Mouse (Mus musculus): ENCODE data around the gene Atg2a. TPM values are rescaled to one million over a fixed set of nuclear protein-coding genes. Genes with fewer than 3 reads are reported as not detected.

Gene Atg2a
- polyA plus RNA-seq, 1 experiment = 47.4 TPM

- Histone ChIP-seq H3K4me3 (ENCODE audit: extremely low read depth, insufficient read depth, insufficient read length) (no peak overlapping the region), H3K27ac (ENCODE audit: insufficient read depth, low read length) (no peak overlapping the region), H3K36me3 (ENCODE audit: control insufficient read depth, insufficient read depth, low read length) (peaks cover 34% of the 10 kb centered on the region), H3K27me3 (ENCODE audit: control insufficient read depth, insufficient read depth, low read length) (no peaks in the 10 kb centered on the region), H3K4me1 (ENCODE audit: control insufficient read depth, insufficient read depth, insufficient read length) (no peaks in the 10 kb centered on the region)
- WGBS = 98% methylated on average over 14 of the region's 14 CpGs
- no peak for TF ChIP-seq CTCF (IDR thresholded peaks at IDR 0.05; ENCODE audit: extremely low read depth, insufficient read depth, insufficient read length, insufficient replicate concordance)
- TF ChIP-seq POLR2A (IDR thresholded peaks at IDR 0.05; ENCODE audit: low read depth, low read length) = no peak
- DNase-seq (ENCODE audit: low read depth in 1 of 2, low spot score in 2 of 2) = no peak
These were observed 19.9 kb downstream of the Atg2a start for GRCm38 (mm10) chr19:6261379-6261778.

DNA sequence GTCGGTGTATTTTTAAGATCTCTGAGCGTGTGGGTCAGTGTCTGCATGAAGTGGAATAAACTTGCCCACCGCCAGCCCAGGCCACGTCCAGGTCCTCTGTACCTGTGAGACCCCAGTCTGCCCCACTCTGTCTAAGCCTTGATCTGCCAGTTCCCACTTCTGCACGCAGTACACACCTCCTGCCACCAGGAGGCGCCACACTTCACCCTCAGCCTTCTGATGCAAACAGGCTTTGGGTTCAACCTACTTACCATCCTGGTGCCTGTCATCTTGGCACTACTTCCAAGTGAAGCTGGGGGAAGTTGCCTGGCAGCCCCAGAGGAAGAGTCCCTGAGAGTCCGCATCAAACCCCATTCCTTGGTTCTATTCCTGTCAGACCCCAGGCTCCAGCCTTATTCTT, 20.8 kb downstream of the Atg2a start:
- peak; percentile 56 to 66 for DNase-seq (ENCODE audit: low read depth in 1 of 2, low spot score in 2 of 2)
- Histone ChIP-seq H3K4me3 (ENCODE audit: extremely low read depth, insufficient read depth, insufficient read length) (no peak overlapping the region), H3K27me3 (ENCODE audit: control insufficient read depth, insufficient read depth, low read length) (no peaks in the 10 kb centered on the region), H3K36me3 (ENCODE audit: control insufficient read depth, insufficient read depth, low read length) (peaks cover 25% of the 10 kb centered on the region), H3K27ac (ENCODE audit: insufficient read depth, low read length) (no peak overlapping the region), H3K4me1 (ENCODE audit: control insufficient read depth, insufficient read depth, insufficient read length) (no peaks in the 10 kb centered on the region)
- 64% methylated on average over 7 of the region's 7 CpGs for WGBS
- TF ChIP-seq POLR2A (IDR thresholded peaks at IDR 0.05; ENCODE audit: low read depth, low read length) (no peak), CTCF (IDR thresholded peaks at IDR 0.05; ENCODE audit: extremely low read depth, insufficient read depth, insufficient read length, insufficient replicate concordance) (peak; percentile 97)

GRCm38 (mm10) chr19:6262839-6263433, 21.5 kb downstream of the Atg2a start:
- no peak overlapping the region for H3K27ac ChIP-seq (ENCODE audit: insufficient read depth, low read length)
- peaks cover 19% of the 10 kb centered on the region for H3K36me3 ChIP-seq (ENCODE audit: control insufficient read depth, insufficient read depth, low read length)
- no peaks in the 10 kb centered on the region for H3K27me3 ChIP-seq (ENCODE audit: control insufficient read depth, insufficient read depth, low read length)
- WGBS = 77% methylated on average over 8 of the region's 8 CpGs
- no peak overlapping the region for H3K4me3 ChIP-seq (ENCODE audit: extremely low read depth, insufficient read depth, insufficient read length)
- no peak for DNase-seq (ENCODE audit: low read depth in 1 of 2, low spot score in 2 of 2)
- no peaks in the 10 kb centered on the region for H3K4me1 ChIP-seq (ENCODE audit: control insufficient read depth, insufficient read depth, insufficient read length)
- TF ChIP-seq POLR2A (IDR thresholded peaks at IDR 0.05; ENCODE audit: low read depth, low read length) (no peak), CTCF (IDR thresholded peaks at IDR 0.05; ENCODE audit: extremely low read depth, insufficient read depth, insufficient read length, insufficient replicate concordance) (no peak)

GRCm38 (mm10) chr19:6264200-6264599, 22.7 kb downstream of the Atg2a start:
- Histone ChIP-seq H3K27ac (ENCODE audit: insufficient read depth, low read length) (no peak overlapping the region), H3K27me3 (ENCODE audit: control insufficient read depth, insufficient read depth, low read length) (no peaks in the 10 kb centered on the region), H3K4me3 (ENCODE audit: extremely low read depth, insufficient read depth, insufficient read length) (no peak overlapping the region), H3K4me1 (ENCODE audit: control insufficient read depth, insufficient read depth, insufficient read length) (no peaks in the 10 kb centered on the region), H3K36me3 (ENCODE audit: control insufficient read depth, insufficient read depth, low read length) (peaks cover 8% of the 10 kb centered on the region; the same call in 1 of the 2 replicates)
- 71% methylated on average over 9 of the region's 9 CpGs for WGBS
- no peak for DNase-seq (ENCODE audit: low read depth in 1 of 2, low spot score in 2 of 2)
- TF ChIP-seq CTCF (IDR thresholded peaks at IDR 0.05; ENCODE audit: extremely low read depth, insufficient read depth, insufficient read length, insufficient replicate concordance) (no peak), POLR2A (IDR thresholded peaks at IDR 0.05; ENCODE audit: low read depth, low read length) (no peak)

DNA sequence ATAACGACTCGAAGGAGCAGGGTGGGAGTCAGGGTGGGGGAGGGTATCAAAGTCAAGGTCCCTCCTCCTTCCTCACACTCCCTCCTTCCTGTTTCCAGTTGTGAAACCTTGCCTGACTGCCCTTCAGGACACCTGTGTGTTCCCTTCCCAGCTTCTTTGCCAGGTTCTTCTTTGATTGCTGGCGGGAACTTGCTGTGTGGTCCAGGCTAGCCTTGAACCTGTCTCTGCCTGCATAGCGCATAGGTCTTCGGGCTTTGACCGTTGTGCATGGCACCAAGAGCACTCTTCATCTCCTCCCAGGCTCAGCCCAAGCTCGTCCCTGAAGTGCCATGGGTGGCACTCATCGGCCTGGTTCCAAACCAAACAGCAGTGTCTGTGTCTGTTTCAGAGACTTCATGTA, 23.5 kb downstream of the Atg2a start:
- H3K4me3 ChIP-seq (ENCODE audit: extremely low read depth, insufficient read depth, insufficient read length) = no peak overlapping the region
- no peak for TF ChIP-seq POLR2A (IDR thresholded peaks at IDR 0.05; ENCODE audit: low read depth, low read length)
- TF ChIP-seq CTCF (IDR thresholded peaks at IDR 0.05; ENCODE audit: extremely low read depth, insufficient read depth, insufficient read length, insufficient replicate concordance) = no peak
- no peaks in the 10 kb centered on the region for H3K27me3 ChIP-seq (ENCODE audit: control insufficient read depth, insufficient read depth, low read length)
- H3K4me1 ChIP-seq (ENCODE audit: control insufficient read depth, insufficient read depth, insufficient read length) = no peaks in the 10 kb centered on the region
- no peak overlapping the region for H3K27ac ChIP-seq (ENCODE audit: insufficient read depth, low read length)
- WGBS = 90% methylated on average over 8 of the region's 8 CpGs
- peaks cover 5% of the 10 kb centered on the region; the same call in 1 of the 2 replicates for H3K36me3 ChIP-seq (ENCODE audit: control insufficient read depth, insufficient read depth, low read length)
- DNase-seq (ENCODE audit: low read depth in 1 of 2, low spot score in 2 of 2) = no peak

GRCm38 (mm10) chr19:6265727-6266182, 24.3 kb downstream of the Atg2a start:
- Histone ChIP-seq H3K27me3 (ENCODE audit: control insufficient read depth, insufficient read depth, low read length) (no peaks in the 10 kb centered on the region), H3K27ac (ENCODE audit: insufficient read depth, low read length) (no peak overlapping the region), H3K36me3 (ENCODE audit: control insufficient read depth, insufficient read depth, low read length) (peaks cover 4% of the 10 kb centered on the region; the same call in 1 of the 2 replicates), H3K4me1 (ENCODE audit: control insufficient read depth, insufficient read depth, insufficient read length) (no peaks in the 10 kb centered on the region), H3K4me3 (ENCODE audit: extremely low read depth, insufficient read depth, insufficient read length) (no peak overlapping the region)
- TF ChIP-seq POLR2A (IDR thresholded peaks at IDR 0.05; ENCODE audit: low read depth, low read length) (no peak), CTCF (IDR thresholded peaks at IDR 0.05; ENCODE audit: extremely low read depth, insufficient read depth, insufficient read length, insufficient replicate concordance) (no peak)
- no peak for DNase-seq (ENCODE audit: low read depth in 1 of 2, low spot score in 2 of 2)
- 79% methylated on average over 6 of the region's 6 CpGs for whole genome bisulfite sequencing

All from spleen, adult 2 months (tissue).